In genomic region chr12:117385072-117385666, GRCm38 (mm10) we compare ENCODE assay signal across 8 mouse cellular contexts.
DNase-seq lines count a peak whose midpoint lies in the region; TF ChIP-seq lines count a peak whose summit lies in the region.

No protein-coding gene starts in this region.

- TF ChIP-seq POLR2A in brain, embryonic 14.5 days (IDR thresholded peaks at IDR 0.05; ENCODE audit: borderline replicate concordance, extremely low read depth, insufficient read depth, insufficient read length, poor library complexity, severe bottlenecking) = no peak
- TF ChIP-seq POLR2A in olfactory bulb, adult 2 months (IDR thresholded peaks at IDR 0.05; ENCODE audit: insufficient read depth, low read depth, low read length) = no peak

- peaks cover 10% of the 10 kb centered on the region; the same call in 1 of the 2 replicates for H3K4me1 ChIP-seq in forebrain, embryonic 10.5 days
- no peaks in the 10 kb centered on the region for H3K4me1 ChIP-seq in olfactory bulb, adult 2 months (ENCODE audit: control insufficient read depth, insufficient read depth, low read length)

- H3K9me3 ChIP-seq in forebrain, embryonic 10.5 days = no peaks in the 10 kb centered on the region

- H3K27me3 ChIP-seq in forebrain, embryonic 10.5 days (ENCODE audit: poor library complexity, severe bottlenecking) = peaks cover 9% of the 10 kb centered on the region; the same call in 1 of the 2 replicates

- TF ChIP-seq CTCF in brain, embryonic 14.5 days (IDR thresholded peaks at IDR 0.05; ENCODE audit: borderline replicate concordance, extremely low read depth, insufficient read depth, insufficient read length) = peak; percentile 91
- TF ChIP-seq CTCF in olfactory bulb, adult 2 months (IDR thresholded peaks at IDR 0.05; ENCODE audit: insufficient read depth, low read depth, low read length) = 0 out of 2 replicates have a peak, but pooled peaks have one; percentile 25

- intact Hi-C loops in heart, postnatal 25 days (cut with DNase I) = loop anchor here (1.0 kb wide), 2 partner anchors 384 to 468 kb away; no protein-coding TSS in a partner anchor

- peak; percentile 64 to 68 for DNase-seq in CD8-positive naive resting alpha-beta T cell, adult 2 months (ENCODE audit: low read depth in 2 of 2, low spot score in 2 of 2)
- DNase-seq in brain, embryonic 14.5 days (ENCODE audit: low read depth) = peak; percentile 93
- DNase-seq in forebrain, embryonic 10.5 days (ENCODE audit: extremely low spot score, low spot score) = peak; percentile 90
- peak; percentile 34 for DNase-seq in heart, postnatal 25 days (ENCODE audit: low spot score)
- peak; percentile 88 for DNase-seq in layer of hippocampus, adult 11-12 months (ENCODE audit: low spot score)
- peak; percentile 63 to 74 for DNase-seq in lung, adult 18-20 months
- DNase-seq in testis, postnatal 14 days (ENCODE audit: low spot score) = peak; percentile 53

- H3K4me3 ChIP-seq in forebrain, embryonic 10.5 days = no peak overlapping the region
- no peak overlapping the region for H3K4me3 ChIP-seq in olfactory bulb, adult 2 months (ENCODE audit: insufficient read depth, low read depth, low read length)

- no peak overlapping the region for H3K27ac ChIP-seq in forebrain, embryonic 10.5 days
- no peak overlapping the region for H3K27ac ChIP-seq in olfactory bulb, adult 2 months (ENCODE audit: insufficient read depth, low read depth, low read length)

- WGBS in forebrain, embryonic 10.5 days = 15% methylated on average over 6 of the region's 6 CpGs
- 14% methylated on average over 6 of the region's 6 CpGs for WGBS in olfactory bulb, adult 2 months

- H3K36me3 ChIP-seq in forebrain, embryonic 10.5 days (replicated peaks) = no peaks in the 10 kb centered on the region

Comparison
In these comparisons a context has a peak if more than half of its experiments do, and no peak if none do; other contexts are left out.
1. DNase-seq: peak in every context shown above with its lines; median percentile 93 in brain, embryonic 14.5 days; 90 in forebrain, embryonic 10.5 days; 88 in layer of hippocampus, adult 11-12 months; 68 in lung, adult 18-20 months; 66 in CD8-positive naive resting alpha-beta T cell, adult 2 months; 53 in testis, postnatal 14 days; 34 in heart, postnatal 25 days.